Mouse (Mus musculus): ENCODE measurements around the gene Gng12. TPM values are rescaled to one million over a fixed set of nuclear protein-coding genes. Genes with fewer than 3 reads are reported as not detected.

The Gng12 gene
- total RNA-seq, 2 experiments from 2014 or later = 40.6 to 42.9 TPM

DNA sequence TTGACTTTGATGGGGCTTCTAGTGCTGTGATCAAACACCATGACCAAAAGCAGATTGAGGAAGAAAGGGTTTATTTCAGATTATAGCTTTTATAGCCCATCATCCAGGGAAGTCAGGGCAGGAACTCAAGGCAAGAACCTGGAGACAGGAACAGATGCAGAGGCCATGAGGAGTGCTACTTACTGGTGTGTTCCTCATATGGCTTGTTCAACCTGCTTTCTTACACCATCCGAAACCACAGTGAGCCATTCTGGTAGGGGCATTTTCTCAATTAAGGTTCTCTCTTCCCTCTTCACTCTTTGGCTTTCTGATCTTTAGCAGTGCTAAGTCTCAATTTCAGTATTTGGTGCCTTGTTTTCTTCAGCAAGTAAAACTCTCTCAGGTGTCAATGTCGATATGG, 19.4 kb downstream of the Gng12 start:
- no peak for DNase-seq

DNA sequence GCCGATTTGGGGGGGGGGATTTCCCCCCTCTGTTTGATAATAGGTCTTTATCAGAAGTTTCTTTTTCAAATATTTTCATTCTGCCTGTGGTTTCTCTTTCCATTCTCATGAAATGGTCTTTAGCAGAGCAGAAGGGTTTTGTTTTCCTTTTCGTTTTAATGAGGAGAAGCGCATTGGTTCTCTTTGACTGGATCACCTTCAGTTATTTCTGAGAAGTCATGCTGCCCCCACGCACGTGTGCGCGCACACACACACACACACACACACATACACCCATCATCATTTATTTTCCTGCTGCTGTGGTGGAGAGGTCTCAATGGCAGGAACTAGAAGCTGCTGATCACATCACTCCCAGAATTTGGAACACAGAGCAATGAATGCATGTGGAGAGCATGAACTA, 20.8 kb downstream of the Gng12 start:
- DNase-seq = no peak

DNA sequence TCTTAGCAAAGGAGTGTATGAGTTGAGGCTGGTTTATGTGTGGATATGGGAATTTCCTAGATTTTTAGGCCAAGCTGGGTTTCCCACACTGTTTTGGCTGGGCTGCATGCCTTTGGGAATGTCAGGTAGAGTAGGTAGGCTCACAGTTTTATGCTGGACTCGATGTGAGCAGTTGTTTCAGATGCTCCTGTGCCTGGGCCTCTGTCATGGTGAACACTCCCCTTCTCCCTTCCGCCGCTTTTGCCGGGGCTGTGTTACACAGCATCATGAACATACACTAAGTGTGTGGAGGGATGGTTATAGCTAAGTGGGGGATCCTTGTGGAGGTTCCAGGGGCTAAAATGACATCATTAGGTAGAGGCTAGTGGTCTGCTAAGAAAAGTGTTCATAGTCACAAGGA, 24.6 kb downstream of the Gng12 start:
- no peak for DNase-seq

DNA sequence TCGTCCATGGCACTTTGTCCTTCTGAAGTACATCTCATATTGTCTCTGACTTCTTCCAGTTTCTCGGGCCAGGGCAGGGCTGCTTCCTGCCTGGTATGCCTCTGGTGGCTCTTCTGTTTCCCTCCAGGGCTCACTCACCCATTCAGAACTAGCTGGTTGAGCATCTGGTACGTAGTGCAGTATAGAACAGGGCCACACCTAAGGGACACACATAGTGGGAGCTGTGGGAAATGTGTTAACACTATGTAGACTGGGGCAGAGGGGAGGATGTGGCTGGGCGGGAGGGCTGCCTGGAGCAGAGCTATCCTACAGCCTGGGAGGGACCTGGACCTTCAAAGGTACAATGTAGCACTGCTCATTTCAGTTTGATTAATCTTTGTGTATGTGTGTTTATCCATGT, 25.6 kb downstream of the Gng12 start:
- no peak for DNase-seq

DNA sequence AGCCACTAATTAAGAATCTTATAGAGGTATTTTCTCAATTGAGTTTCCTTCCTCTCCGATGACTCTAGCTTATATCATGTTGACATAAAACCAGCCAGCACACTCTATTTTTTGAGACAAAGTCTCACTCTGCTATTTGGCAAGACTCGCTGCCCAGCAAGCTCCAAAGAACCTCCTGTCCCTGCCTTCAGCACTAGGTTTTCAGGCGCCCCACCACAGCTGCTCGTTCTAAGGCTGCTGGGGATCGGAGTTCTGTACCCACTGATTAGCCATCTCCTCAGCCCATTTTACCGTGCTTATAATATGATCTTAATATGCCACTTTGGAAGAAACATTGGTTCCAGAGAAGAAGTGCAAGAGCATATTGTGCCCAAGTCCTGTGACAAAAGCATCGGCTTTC, 26.3 kb downstream of the Gng12 start:
- no peak for DNase-seq

DNA sequence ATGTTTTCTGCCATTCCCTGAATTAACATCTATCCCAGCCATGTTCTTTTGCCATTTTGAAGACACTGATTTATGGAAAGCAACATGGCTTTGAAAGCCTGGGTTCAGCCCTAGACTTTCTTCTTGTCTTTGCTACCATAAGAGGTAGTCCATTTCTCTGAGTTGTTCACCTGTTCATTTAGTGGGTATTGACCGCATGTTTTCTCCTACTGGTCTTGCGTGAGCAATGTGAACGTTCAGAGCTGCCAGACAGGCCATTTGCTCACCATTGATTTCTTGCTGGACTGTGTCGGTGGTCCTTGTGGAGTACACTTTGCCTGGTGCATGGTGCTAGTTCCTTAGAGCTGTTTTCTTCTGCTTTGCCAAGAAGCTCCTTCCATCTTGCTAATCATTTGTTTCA, 27.7 kb downstream of the Gng12 start:
- no peak for DNase-seq

DNA sequence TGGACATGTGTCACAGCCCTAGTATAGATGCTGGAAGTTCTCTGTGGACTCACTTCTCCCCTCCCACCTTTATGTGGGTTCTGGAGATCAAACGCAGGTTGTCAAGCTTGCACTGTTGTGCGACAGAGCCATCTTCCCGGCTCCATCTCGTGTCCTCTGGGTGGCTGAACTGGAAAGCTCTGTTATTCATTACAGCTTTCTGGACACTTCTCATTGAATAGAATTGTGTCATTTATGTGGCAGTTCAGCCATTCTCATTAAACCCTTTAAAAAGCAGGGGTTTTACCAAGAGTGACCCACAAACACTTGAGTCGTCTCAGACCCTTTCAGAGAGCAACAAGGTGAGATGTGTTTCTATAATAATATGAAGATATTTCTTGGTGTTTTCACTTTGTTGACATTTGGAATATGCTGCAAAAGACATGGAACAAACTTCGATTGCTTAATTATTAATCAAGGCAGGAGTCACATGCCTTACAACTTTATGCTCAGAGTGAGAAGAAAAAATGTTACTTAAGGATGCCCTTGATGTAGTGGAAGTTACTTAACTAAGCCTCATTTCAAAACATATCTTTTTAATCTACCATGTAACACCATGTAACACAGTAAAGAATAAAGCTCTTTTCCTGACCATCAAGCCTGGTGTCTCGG, 28.2 kb downstream of the Gng12 start:
- no peak for DNase-seq

DNA sequence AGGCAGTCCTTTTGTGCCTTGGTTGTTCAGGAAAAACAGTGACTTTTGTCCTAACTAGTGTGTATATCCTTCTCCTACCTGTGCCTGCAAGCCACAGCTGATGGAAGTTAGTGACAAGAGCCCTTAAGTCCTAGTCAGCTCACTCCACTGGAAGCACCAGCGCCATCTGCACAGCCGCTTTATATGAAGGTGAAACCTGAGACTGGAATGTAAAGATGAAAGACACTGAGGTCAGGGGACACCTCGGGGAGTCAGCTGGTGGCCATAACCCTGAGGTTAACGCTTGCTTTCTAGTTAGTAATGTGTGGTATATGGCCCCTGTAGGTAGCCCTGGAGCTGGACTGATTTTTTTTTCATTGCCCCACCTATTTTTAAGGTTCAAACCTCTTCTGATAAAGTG, 30.1 kb downstream of the Gng12 start:
- no peak for DNase-seq

DNA sequence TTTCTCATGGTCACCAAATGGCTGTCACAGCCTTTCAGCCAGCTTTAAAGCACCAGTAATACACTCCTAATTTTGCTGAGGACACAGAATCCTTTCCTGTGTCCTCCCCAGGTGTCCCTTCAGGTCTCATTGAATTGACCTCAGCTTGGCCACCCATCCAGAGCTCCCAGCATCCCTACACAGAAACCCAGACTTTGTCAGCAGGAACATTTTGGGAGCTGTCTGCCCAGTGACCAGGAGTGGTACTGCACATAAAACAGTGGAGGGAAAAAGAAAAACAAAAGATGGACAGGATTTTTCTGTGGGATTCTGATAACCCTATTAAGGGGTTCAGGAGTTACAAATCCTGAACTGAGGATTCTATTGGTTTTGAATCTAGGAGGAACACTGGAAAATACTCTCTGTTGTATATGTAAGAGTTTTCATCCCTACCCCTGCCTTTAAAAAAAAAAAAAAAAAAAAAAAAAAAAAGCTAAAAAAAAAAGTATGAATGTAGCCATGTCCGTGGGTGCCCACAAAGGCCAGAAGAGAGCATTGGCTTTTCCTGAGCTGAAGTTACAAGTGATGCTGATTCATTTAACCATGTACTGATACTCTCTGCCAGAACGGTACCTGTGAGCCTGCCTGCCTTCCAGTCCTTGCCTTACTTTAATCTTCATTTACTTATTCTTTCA, 32.9 kb downstream of the Gng12 start:
- no peak for DNase-seq

DNA sequence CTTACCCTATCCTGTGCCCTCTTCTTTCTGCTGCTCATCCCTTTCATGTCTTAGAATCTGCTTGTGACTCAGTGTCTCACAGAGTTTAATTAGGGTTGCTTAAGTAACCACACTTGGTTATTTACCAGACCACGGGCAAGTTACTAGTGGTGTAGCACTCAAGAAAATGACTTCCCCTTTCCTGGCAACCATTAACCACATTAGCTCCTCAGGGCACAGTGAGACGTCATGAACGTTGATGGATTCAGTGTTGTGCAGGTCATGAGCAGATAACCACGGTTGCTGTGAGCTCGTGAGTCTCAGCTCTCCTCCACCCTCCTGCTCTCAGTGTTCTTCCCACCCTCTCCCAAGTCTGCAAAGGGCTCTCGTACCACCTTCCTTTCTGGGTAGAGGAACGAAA, 33.5 kb downstream of the Gng12 start:
- no peak for DNase-seq

DNA sequence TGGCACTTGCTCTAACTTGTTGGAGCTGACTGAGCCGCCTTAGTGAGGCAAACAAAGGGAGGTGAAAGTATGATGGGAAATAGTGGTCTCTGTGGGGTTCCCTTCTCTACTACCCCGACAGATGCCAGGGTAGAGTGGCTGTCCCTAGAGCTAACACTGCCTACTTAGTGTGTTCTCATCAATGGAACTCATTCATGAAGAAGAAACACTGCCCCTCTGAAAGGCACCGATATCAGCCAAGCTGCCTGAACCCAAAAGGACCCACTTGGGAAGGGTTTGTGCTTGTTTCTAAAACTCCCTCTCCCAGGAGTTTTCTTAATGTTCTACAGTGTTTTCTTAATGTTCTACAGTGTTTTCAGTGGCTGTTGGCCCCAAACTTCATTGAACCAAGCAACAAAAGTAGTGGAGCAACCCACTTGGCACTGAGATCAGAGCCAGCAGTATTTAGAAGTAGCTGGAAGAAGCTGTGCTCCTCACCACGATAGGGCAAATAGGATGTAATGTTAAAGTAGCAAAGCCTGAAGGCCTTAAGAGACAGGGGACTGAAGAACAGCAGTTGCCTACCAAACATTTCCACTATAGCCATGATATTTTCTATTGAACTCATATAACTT, 36.1 kb downstream of the Gng12 start:
- no peak for DNase-seq

DNA sequence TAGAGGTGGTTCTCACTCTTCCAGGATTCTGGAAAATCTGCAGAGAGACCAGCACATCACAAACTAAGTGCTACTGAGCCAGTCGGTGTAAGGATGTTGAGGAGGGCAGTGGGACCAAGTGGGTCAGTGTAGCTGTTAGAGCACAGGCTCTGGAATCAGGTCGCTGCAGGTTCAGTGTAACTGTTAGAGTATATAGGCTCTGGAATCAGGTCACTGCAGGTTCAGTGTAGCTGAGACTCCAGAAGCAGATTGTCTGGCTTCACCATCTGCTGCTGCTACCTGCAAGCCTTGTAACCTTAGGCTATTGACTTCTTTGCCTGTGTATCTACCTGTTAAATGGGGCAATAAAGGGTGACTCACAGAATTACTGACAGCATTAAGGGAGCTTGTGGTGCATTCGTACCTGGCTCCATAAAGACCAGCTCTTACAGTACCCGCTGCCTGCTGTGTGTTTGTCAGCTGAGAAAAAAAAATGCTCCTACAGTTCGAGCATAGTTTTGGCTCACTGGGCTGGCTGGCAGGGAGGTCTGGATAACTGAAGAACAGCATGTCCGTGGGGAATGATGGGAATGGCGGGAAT, 44.5 kb downstream of the Gng12 start:
- DNase-seq = no peak

DNA sequence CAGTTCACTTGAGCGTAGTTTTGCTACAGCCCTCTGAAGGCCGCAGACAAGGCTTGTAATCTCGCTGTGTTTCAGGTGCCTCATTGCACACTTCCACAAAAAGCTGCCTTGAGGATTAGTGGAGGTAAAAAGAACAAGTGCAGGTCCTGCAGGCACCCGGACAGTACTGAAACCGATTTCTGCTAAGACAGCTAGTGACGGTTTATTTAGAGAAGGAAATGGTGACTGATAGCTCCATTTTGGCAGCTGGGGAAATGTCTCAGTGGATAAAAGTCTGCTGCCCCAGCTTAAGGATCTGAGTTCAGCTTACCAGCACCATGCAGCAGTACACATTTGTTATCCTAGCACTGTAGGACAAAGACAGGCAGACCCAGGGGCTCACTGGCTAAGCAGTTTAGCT, 45.6 kb downstream of the Gng12 start:
- DNase-seq = no peak

DNA sequence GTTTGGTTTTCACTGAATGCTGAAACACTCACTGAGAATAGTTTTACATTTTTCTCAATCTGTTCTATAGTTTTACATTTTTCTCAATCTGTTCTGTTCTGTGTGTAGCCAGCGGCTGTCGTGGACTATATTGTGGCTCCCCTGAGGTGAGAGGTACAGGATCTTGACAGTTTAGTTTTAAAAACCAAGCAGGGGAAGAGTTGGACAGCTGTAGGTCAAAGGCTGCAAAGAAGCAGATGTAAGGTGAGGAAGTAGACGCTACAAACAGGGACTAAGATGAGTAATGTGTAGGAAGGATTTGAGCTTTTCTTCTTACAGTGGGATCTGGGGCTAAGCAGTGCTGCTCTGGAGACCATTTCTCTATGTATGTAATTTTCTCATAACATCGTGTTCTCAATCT, 46.6 kb downstream of the Gng12 start:
- no peak for DNase-seq

DNA sequence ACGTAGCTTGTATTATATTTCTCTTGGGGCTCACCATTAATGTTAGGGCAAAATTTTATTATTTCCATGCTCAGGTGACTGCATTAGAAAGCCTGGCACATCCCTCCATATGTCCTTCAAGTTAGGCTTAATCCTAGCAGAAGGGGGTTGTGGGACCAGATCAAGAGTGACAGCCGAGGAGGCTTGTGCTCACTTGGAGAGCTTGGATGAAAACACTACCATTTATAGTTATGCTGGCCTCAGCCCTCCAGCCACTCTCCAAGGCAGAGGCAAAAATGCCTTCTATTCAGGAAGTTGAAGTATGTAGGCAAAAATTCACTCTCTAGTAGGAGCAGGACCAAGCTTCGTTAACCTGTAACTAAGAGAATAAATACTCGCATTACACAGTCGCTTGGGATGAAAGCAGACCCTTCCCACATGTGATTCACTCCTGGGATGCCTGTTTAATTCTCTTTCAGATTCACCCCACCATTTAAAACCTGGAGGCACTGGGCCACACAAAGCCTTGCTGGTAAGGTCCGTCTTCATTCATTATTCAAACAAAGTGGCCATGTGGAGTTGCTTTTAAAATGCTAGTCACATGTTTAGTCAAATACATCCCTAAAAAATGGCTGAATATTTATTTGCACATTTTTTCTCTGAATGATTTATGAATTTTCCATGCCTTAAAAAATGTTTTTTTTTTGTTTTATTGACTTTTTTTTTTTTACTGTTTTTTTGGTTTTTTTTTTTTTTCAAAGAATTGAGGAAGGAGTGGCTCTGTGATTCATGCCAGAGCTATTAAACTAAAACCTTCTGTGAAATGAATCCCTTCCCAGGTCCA, 47.4 kb downstream of the Gng12 start:
- DNase-seq = no peak

DNA sequence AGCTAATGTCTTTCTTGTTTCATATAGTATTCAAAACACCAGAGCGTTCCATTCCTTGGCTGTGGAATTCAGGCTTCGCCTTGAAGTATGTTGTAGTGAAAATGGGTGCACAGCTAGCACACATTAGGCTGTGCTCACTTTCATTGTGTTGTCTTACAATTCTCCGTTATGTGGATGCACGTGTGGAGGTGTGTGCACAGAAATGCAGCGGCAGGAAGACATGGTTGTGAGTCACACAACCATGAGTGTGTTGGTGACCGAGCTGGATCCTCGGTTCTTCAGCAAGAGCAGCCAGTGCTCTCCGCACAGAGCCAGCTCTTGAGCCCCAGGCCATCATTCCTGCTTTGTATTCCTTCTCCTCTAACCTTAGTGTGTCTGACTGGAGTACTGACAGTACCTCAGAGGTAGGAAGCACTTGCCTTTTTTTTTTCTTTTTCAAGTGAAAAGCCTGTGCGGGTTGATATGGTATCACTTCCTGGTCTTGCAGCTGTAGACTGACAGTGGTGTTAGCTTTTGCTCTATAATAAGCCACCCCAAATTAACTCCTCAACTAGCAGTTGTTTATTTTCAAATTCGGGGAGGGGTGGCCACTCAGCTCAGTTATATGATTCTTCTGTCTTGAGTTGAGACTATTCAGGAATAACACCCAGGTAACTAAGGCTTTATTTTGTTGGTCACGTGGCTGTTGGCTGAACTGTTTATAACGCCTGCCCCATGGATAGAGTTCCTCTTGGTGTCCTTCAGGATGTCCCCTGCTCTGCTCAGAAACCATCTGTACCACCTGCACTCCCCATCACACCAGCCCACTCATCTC, 48.2 kb downstream of the Gng12 start:
- DNase-seq = no peak

DNA sequence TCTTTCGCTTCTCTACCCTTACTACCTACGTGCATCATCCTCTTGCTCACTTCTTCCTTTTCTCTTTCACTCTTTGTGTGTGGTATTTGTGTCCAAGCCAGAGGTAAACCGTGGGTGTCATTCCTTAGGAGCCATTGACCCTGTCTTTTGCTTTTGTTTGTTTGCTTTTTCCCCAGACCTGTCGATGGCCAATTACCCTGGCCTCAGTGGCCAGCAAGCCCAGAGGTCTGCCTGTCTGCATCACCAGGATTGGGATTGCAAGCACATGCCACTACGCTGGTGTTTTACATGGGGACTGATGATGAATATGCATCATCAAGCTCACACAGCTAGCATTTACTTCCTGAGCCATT, 48.8 kb downstream of the Gng12 start:
- DNase-seq = no peak

DNA sequence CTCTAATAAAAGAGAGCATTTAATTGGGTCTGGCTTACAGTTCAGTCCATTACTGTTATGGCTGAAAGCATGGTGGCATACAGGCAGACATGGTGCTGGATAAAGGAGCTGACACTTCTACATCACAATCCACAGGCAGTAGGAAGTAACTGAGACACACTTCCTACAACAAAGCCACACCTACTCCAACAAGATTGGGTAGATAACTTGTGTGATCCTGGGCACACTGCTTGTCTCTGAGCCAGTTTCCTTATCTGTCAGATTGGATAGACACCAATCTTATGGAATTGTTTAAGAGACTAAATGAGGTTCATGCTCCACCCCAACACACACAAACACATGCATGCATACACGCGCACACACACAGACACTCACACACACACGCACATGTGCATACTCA, 51.9 kb downstream of the Gng12 start:
- DNase-seq = no peak

DNA sequence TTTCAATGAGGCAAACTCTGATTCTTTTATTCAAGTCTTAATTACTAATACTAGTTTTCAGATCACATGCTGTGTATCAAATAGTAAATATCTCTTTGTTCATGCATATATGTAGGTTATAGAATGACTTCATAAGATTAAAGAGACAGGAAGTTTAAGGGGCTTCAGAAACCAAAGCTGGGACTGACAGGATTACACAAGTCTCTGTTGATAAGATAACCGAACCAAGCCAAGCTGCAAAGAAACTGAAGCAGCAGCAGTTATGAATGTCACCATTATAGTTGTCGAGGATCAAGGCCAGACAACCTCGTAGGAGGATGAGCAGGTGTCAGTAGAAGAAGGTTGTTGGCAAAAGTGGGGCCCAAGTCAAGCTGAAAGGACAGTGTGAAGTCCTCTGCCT, 52.7 kb downstream of the Gng12 start:
- DNase-seq = no peak

DNA sequence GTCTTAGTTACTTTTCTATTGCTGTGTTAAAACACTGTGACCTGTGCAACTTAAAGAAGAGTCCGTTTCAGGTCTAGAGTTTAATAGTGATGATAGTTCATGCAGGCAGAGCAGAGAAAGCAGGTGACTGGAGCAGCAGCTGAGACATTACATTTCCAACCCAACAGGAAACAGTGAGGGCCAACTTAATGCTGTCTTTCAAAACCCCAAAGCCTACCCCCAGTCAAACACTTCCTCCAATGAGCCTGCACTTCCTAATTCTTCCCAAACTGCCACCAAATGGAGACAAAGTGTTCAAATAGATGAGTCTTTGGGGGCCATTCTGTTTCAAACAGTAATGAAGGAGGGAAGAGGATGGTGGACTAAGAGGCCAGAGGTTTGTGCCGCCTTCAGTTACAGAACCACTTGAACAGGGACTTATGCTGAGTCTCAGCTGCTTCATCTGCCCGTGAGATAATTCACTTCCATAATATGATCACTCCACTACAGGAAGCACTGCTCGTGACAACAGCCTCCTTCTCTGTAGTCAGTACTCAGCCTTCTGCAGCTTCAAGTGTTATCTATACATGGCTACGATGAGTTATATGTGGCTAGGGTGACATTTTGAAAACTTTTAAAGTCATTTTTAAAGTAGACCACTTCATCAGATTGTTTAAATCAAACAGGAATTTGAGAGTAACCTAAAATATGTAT, 55.7 kb downstream of the Gng12 start:
- no peak for DNase-seq

DNA sequence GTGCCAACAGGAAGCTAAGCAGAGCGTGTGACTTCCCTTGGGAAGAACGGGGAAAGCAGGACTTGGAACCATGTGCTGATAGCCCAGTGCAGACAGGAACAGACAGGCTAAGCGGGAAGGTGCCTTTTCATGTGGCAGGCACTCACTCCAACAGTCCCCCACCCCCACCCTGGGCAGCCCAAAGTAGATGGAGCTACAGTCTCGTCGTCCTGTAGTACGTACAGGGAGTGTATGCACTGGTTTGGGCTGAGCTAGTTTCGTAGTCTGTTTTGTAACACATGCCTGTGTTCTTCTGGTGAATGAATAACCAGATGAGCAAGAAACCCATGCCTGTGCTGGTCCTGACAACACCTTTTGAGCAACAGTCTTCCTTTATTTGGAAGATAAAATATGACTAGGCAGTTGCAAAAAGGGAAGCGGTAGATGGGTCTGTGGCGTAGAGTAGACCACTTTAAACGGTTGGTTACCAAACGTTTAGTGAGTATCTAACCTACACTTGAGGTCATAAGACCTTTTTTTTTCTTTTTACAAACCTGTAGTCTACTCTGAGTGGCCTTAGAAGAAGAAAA, 57.8 kb downstream of the Gng12 start:
- DNase-seq = no peak

Measured in gastrocnemius, postnatal 10 days (tissue).